Mouse (Mus musculus): ENCODE measurements at regions not wholly inside any gene's neighbourhood (a gene's known extent, or its start where the extent isn't known, plus 50 kb on each side); places are given as distances from the start of the nearest gene placed in this dataset.
A peak's percentile ranks its signal among the peaks of the same experiment; 100 is the strongest.

- no peak for ATAC-seq
- Histone ChIP-seq H3K4me2 (ENCODE audit: low read length) (no peak overlapping the region), H3K36me3 (ENCODE audit: control insufficient read depth, insufficient read depth) (no peaks in the 10 kb centered on the region), H3K4me3 (replicated peaks; ENCODE audit: low read length) (no peak overlapping the region), H3K27ac (ENCODE audit: low read length) (no peak overlapping the region), H3K4me1 (replicated peaks; ENCODE audit: control insufficient read depth, insufficient read depth, low read length) (0 out of 2 replicates have a peak, but pooled peaks cover 2% of the 10 kb centered on the region), H3K9ac (replicated peaks; ENCODE audit: low read depth, low read length) (no peak overlapping the region), H3K9me3 (ENCODE audit: control insufficient read depth, low read length) (no peaks in the 10 kb centered on the region), H3K27me3 (replicated peaks; ENCODE audit: control insufficient read depth, insufficient read depth, low read length) (no peaks in the 10 kb centered on the region)
- 84% methylated on average over 3 of the region's 3 CpGs for WGBS
Observed at GRCm38 (mm10) chr2:106465831-106466230, 227.2 kb upstream of the Mpped2 start.

- 93% methylated on average over 2 of the region's 2 CpGs for WGBS
- Histone ChIP-seq H3K9me3 (ENCODE audit: control insufficient read depth, low read length) (no peaks in the 10 kb centered on the region), H3K36me3 (ENCODE audit: control insufficient read depth, insufficient read depth) (no peaks in the 10 kb centered on the region), H3K4me2 (ENCODE audit: low read length) (no peak overlapping the region), H3K4me3 (replicated peaks; ENCODE audit: low read length) (no peak overlapping the region), H3K9ac (replicated peaks; ENCODE audit: low read depth, low read length) (no peak overlapping the region), H3K27ac (ENCODE audit: low read length) (no peak overlapping the region), H3K4me1 (replicated peaks; ENCODE audit: control insufficient read depth, insufficient read depth, low read length) (no peaks in the 10 kb centered on the region), H3K27me3 (replicated peaks; ENCODE audit: control insufficient read depth, insufficient read depth, low read length) (no peaks in the 10 kb centered on the region)
- no peak for ATAC-seq
Observed at GRCm38 (mm10) chr2:106469196-106469595, 223.9 kb upstream of the Mpped2 start.

GRCm38 (mm10) chr2:106473458-106473857 lies 219.6 kb upstream of the Mpped2 start:
- H3K9me3 ChIP-seq (ENCODE audit: control insufficient read depth, low read length), result no peaks in the 10 kb centered on the region
- ATAC-seq, result no peak
- WGBS, result 83% methylated on average over 3 of the region's 3 CpGs
- no peak overlapping the region for H3K4me3 ChIP-seq (replicated peaks; ENCODE audit: low read length)
- no peaks in the 10 kb centered on the region for H3K4me1 ChIP-seq (replicated peaks; ENCODE audit: control insufficient read depth, insufficient read depth, low read length)
- no peaks in the 10 kb centered on the region for H3K36me3 ChIP-seq (ENCODE audit: control insufficient read depth, insufficient read depth)
- no peak overlapping the region for H3K4me2 ChIP-seq (ENCODE audit: low read length)
- no peaks in the 10 kb centered on the region for H3K27me3 ChIP-seq (replicated peaks; ENCODE audit: control insufficient read depth, insufficient read depth, low read length)
- H3K9ac ChIP-seq (replicated peaks; ENCODE audit: low read depth, low read length), result no peak overlapping the region
- H3K27ac ChIP-seq (ENCODE audit: low read length), result no peak overlapping the region

- H3K27ac ChIP-seq (ENCODE audit: low read length), result no peak overlapping the region
- 90% methylated on average over 2 of the region's 2 CpGs for WGBS
Observed at GRCm38 (mm10) chr2:106477991-106478390, 215.1 kb upstream of the Mpped2 start.

GRCm38 (mm10) chr2:106487335-106488082 lies 205.6 kb upstream of the Mpped2 start:
- H3K36me3 ChIP-seq (ENCODE audit: control insufficient read depth, insufficient read depth), result no peaks in the 10 kb centered on the region
- 61% methylated on average over 5 of the region's 5 CpGs for WGBS
- H3K4me2 ChIP-seq (ENCODE audit: low read length), result no peak overlapping the region
- H3K4me3 ChIP-seq (replicated peaks; ENCODE audit: low read length), result no peak overlapping the region
- ATAC-seq, result no peak
- H3K4me1 ChIP-seq (replicated peaks; ENCODE audit: control insufficient read depth, insufficient read depth, low read length), result no peaks in the 10 kb centered on the region
- H3K27ac ChIP-seq (ENCODE audit: low read length), result no peak overlapping the region
- no peak overlapping the region for H3K9ac ChIP-seq (replicated peaks; ENCODE audit: low read depth, low read length)
- H3K27me3 ChIP-seq (replicated peaks; ENCODE audit: control insufficient read depth, insufficient read depth, low read length), result no peaks in the 10 kb centered on the region
- H3K9me3 ChIP-seq (ENCODE audit: control insufficient read depth, low read length), result no peaks in the 10 kb centered on the region

More at GRCm38 (mm10) chr2:106477991-106478390, 215.1 kb upstream of the Mpped2 start:
- Histone ChIP-seq H3K9me3 (ENCODE audit: control insufficient read depth, low read length) (no peaks in the 10 kb centered on the region), H3K4me2 (ENCODE audit: low read length) (no peak overlapping the region), H3K4me1 (replicated peaks; ENCODE audit: control insufficient read depth, insufficient read depth, low read length) (no peaks in the 10 kb centered on the region), H3K27me3 (replicated peaks; ENCODE audit: control insufficient read depth, insufficient read depth, low read length) (no peaks in the 10 kb centered on the region), H3K9ac (replicated peaks; ENCODE audit: low read depth, low read length) (no peak overlapping the region), H3K4me3 (replicated peaks; ENCODE audit: low read length) (no peak overlapping the region), H3K36me3 (ENCODE audit: control insufficient read depth, insufficient read depth) (no peaks in the 10 kb centered on the region)
- no peak for ATAC-seq

GRCm38 (mm10) chr2:106498735-106499134 lies 194.3 kb upstream of the Mpped2 start:
- Histone ChIP-seq H3K27ac (ENCODE audit: low read length) (no peak overlapping the region), H3K4me1 (replicated peaks; ENCODE audit: control insufficient read depth, insufficient read depth, low read length) (peaks cover 12% of the 10 kb centered on the region), H3K4me2 (ENCODE audit: low read length) (no peak overlapping the region), H3K27me3 (replicated peaks; ENCODE audit: control insufficient read depth, insufficient read depth, low read length) (no peaks in the 10 kb centered on the region), H3K36me3 (ENCODE audit: control insufficient read depth, insufficient read depth) (no peaks in the 10 kb centered on the region), H3K4me3 (replicated peaks; ENCODE audit: low read length) (no peak overlapping the region), H3K9me3 (ENCODE audit: control insufficient read depth, low read length) (no peaks in the 10 kb centered on the region), H3K9ac (replicated peaks; ENCODE audit: low read depth, low read length) (no peak overlapping the region)
- no peak for ATAC-seq

GRCm38 (mm10) chr2:106499227-106499928 lies 193.7 kb upstream of the Mpped2 start:
- peak; percentile 95 for ATAC-seq
- H3K4me1 ChIP-seq (replicated peaks; ENCODE audit: control insufficient read depth, insufficient read depth, low read length), result peaks cover 12% of the 10 kb centered on the region
- H3K4me3 ChIP-seq (replicated peaks; ENCODE audit: low read length), result no peak overlapping the region
- H3K9me3 ChIP-seq (ENCODE audit: control insufficient read depth, low read length), result no peaks in the 10 kb centered on the region
- WGBS, result 20% methylated on average over 3 of the region's 3 CpGs
- no peaks in the 10 kb centered on the region for H3K27me3 ChIP-seq (replicated peaks; ENCODE audit: control insufficient read depth, insufficient read depth, low read length)
- H3K4me2 ChIP-seq (ENCODE audit: low read length), result no peak overlapping the region
- H3K27ac ChIP-seq (ENCODE audit: low read length), result peak overlapping the region; percentile 12
- no peaks in the 10 kb centered on the region for H3K36me3 ChIP-seq (ENCODE audit: control insufficient read depth, insufficient read depth)
- no peak overlapping the region for H3K9ac ChIP-seq (replicated peaks; ENCODE audit: low read depth, low read length)

GRCm38 (mm10) chr2:106504933-106505420 lies 188.1 kb upstream of the Mpped2 start:
- no peak overlapping the region for H3K4me3 ChIP-seq (replicated peaks; ENCODE audit: low read length)
- H3K36me3 ChIP-seq (ENCODE audit: control insufficient read depth, insufficient read depth), result no peaks in the 10 kb centered on the region
- H3K27ac ChIP-seq (ENCODE audit: low read length), result no peak overlapping the region
- WGBS, result 90% methylated on average over 1 of the region's 1 CpGs
- no peak overlapping the region for H3K9ac ChIP-seq (replicated peaks; ENCODE audit: low read depth, low read length)
- no peaks in the 10 kb centered on the region for H3K9me3 ChIP-seq (ENCODE audit: control insufficient read depth, low read length)
- H3K27me3 ChIP-seq (replicated peaks; ENCODE audit: control insufficient read depth, insufficient read depth, low read length), result no peaks in the 10 kb centered on the region
- ATAC-seq, result no peak
- H3K4me1 ChIP-seq (replicated peaks; ENCODE audit: control insufficient read depth, insufficient read depth, low read length), result peaks cover under 1% of the 10 kb centered on the region; the same call in 1 of the 2 replicates
- H3K4me2 ChIP-seq (ENCODE audit: low read length), result no peak overlapping the region

GRCm38 (mm10) chr2:106511889-106512288 lies 181.2 kb upstream of the Mpped2 start:
- no peaks in the 10 kb centered on the region for H3K27me3 ChIP-seq (replicated peaks; ENCODE audit: control insufficient read depth, insufficient read depth, low read length)
- H3K9me3 ChIP-seq (ENCODE audit: control insufficient read depth, low read length), result no peaks in the 10 kb centered on the region
- no peak overlapping the region for H3K27ac ChIP-seq (ENCODE audit: low read length)
- 72% methylated on average over 9 of the region's 9 CpGs for WGBS
- no peaks in the 10 kb centered on the region for H3K36me3 ChIP-seq (ENCODE audit: control insufficient read depth, insufficient read depth)
- no peak overlapping the region; the same call in 1 of the 2 replicates for H3K4me2 ChIP-seq (ENCODE audit: low read length)
- peaks cover 15% of the 10 kb centered on the region for H3K4me1 ChIP-seq (replicated peaks; ENCODE audit: control insufficient read depth, insufficient read depth, low read length)
- ATAC-seq, result no peak
- no peak overlapping the region for H3K4me3 ChIP-seq (replicated peaks; ENCODE audit: low read length)
- H3K9ac ChIP-seq (replicated peaks; ENCODE audit: low read depth, low read length), result no peak overlapping the region

Measured in forebrain, embryonic 16.5 days (tissue).